Mouse (Mus musculus) neural tube, embryonic 12.5 days (tissue): ENCODE measurements around the gene Cpm. TPM values are rescaled to one million over a fixed set of nuclear protein-coding genes. Genes with fewer than 3 reads are reported as not detected.
"Not testable (repeated sequence)": the region's sequence is repeated elsewhere in the genome, so short reads cannot be mapped to it uniquely, and the experiment has no call there.

Experiments used
- ATAC-seq: fragments of 200-750 bp; cut with Nextera tagmentation; 2 replicates; pipeline ENCODE4 v1.8.0; 2017; ENCODE audit warnings: low read depth, mild to moderate bottlenecking, moderate TSS enrichment, moderate library complexity; ENCODE audit not compliant: low FRiP score
- H3K27ac ChIP-seq: fragments of 300-500 bp; sonication (generic); 2 replicates; pipeline ENCODE4 v1.5.1; 2016
- H3K27me3 ChIP-seq: fragments of 300-500 bp; sonication (generic); replicated peaks from 2 replicates; pipeline ENCODE4 v1.6.1; 2016; ENCODE audit warnings: mild to moderate bottlenecking
- H3K36me3 ChIP-seq: fragments of 300-500 bp; sonication (generic); 2 replicates; pipeline ENCODE4 v1.6.1; 2016; ENCODE audit warnings: mild to moderate bottlenecking
- H3K4me1 ChIP-seq: fragments of 300-500 bp; sonication (generic); 2 replicates; pipeline ENCODE4 v1.6.1; 2016
- H3K4me2 ChIP-seq: fragments of 300-500 bp; sonication (generic); replicated peaks from 2 replicates; pipeline ENCODE4 v1.6.1; 2016; ENCODE audit warnings: mild to moderate bottlenecking
- H3K4me3 ChIP-seq: fragments of 300-500 bp; sonication (generic); 2 replicates; pipeline ENCODE4 v1.5.1; 2016
- H3K9ac ChIP-seq: fragments of 300-500 bp; sonication (generic); 2 replicates; pipeline ENCODE4 v1.6.1; 2016; ENCODE audit warnings: mild to moderate bottlenecking
- H3K9me3 ChIP-seq: fragments of 300-500 bp; sonication (generic); 2 replicates; pipeline ENCODE4 v1.6.1; 2016; ENCODE audit warnings: mild to moderate bottlenecking
- WGBS: fragments of 180-500 bp; shearing (Covaris S2); methylation state at CpG from one replicate; pipeline ENCODE4 v1.1.7; 2016; 5-methylcytosine and 5-hydroxymethylcytosine counted together
- polyA plus RNA-seq: library from polyadenylated mRNA; unstranded; fragments of >200 nt; fragmentation: Nextera tagmentation; extraction: Ambion mirVana; gene quantifications from 2 replicates; pipeline ENCODE4 v1.2.1, GENCODE M21; 2016

Gene Cpm
- polyA plus RNA-seq, 1 experiment from 2014 or later: 10.0 TPM

DNA sequence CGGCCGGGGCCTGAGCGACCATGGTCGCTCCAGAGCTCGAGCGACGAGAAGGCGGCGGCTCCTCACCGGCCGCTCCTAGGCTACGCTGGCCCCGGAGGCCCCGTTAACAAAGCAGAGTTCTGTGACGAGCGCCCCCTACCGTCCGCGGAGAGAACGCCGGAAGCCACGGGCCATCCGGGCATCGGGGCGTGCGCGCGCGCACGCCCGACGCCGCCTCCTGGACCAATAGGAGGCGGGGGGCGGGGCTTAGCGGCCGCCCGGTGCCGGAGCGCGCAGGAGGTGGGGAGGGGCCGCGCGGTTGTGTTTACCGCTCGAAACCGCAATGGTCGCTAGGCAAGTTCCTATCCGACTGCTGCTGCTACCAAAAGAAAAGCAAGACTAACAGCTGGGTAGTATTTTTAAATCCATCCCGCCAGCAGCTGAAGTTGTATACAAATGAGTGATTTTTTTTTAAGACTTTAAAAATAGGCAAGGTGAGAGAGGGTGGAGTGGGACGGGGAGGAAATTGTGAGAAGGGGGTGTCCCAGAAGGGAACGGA, 81.4 kb downstream of the Cpm start, which contains the start of gene Mdm2:
Gene Mdm2 (minus strand): TSS at position 155 of the 538 bp plus-strand sequence.
- peak; percentile 93 for ATAC-seq

DNA sequence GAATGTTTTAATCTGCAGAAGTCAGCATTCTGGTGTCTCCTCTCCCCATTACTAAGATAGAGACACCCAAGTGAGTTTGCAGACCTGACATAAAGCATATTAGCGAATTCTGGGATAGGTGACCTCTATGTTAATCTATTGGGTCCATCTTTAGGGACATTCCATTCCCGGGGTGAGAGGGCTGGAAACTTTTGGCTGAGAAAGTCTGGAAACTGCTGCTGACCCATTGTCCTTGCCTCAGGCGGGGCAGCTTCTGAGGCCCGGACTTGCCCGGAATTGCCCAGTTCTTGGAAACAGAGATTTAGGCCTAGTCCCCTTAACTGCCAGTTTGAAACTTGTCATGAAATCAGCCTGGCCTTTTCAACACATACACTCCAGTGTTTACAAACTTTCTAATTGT, 82.1 kb downstream of the Cpm start:
- H3K36me3 ChIP-seq: peaks cover 19% of the 10 kb centered on the region
- no peak overlapping the region for H3K4me3 ChIP-seq
- H3K4me2 ChIP-seq: peak overlapping the region; percentile 69
- H3K27ac ChIP-seq: no peak overlapping the region
- no peak for ATAC-seq
- 76% methylated on average over 5 of the region's 5 CpGs for WGBS
- H3K4me1 ChIP-seq: peaks cover 18% of the 10 kb centered on the region
- no peaks in the 10 kb centered on the region for H3K9me3 ChIP-seq
- peak overlapping the region; percentile 60 for H3K9ac ChIP-seq
- H3K27me3 ChIP-seq: no peaks in the 10 kb centered on the region

More for the DNA sequence above, 81.4 kb downstream of the Cpm start, which contains the start of gene Mdm2:
- H3K36me3 ChIP-seq: peaks cover 22% of the 10 kb centered on the region
- under 1% methylated on average over 52 of the region's 52 CpGs for WGBS
- H3K4me2 ChIP-seq: peak within 1 kb of the TSS; percentile 69
- peak within 1 kb of the TSS; percentile 75 for H3K4me3 ChIP-seq
- peaks cover 18% of the 10 kb centered on the region for H3K4me1 ChIP-seq
- no peaks in the 10 kb centered on the region for H3K9me3 ChIP-seq
- peak within 1 kb of the TSS; percentile 99 for H3K9ac ChIP-seq
- peak within 1 kb of the TSS; percentile 93 for H3K27ac ChIP-seq
- no peaks in the 10 kb centered on the region for H3K27me3 ChIP-seq

DNA sequence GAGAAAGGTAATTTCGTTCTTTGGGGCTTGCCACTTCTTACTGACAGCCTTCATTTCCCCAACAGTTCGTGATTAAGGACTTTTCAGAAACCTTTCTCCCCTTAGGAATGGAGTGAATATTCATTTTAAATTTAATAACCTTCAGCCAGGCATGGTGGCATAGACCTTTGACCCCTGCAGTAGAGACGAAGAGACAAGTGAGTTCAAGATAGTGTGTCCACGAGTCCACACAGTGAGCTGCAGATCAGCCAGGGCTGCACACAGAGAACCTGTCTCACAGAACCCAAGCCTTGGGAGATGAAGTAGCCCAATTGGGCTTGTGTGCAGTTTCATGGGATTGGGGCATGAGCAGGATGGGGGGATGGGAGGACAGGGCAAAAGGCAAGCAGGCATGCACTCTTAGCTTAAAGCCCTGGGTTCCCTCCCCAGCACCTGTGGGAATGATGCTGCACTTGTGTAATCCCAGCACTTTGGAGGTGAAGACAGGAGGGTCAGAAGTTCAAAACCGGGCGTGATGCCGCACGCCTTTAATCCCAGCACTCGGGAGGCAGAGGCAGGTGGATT, 83.0 kb downstream of the Cpm start:
- no peak overlapping the region for H3K27ac ChIP-seq
- H3K36me3 ChIP-seq: peaks cover 10% of the 10 kb centered on the region; the same call in 1 of the 2 replicates
- no peak for ATAC-seq
- WGBS: 90% methylated on average over 9 of the region's 9 CpGs
- no peak overlapping the region for H3K4me3 ChIP-seq
- H3K9ac ChIP-seq: no peak overlapping the region
- H3K9me3 ChIP-seq: no peaks in the 10 kb centered on the region
- H3K4me2 ChIP-seq: no peak overlapping the region
- H3K4me1 ChIP-seq: peaks cover 15% of the 10 kb centered on the region
- no peaks in the 10 kb centered on the region for H3K27me3 ChIP-seq

DNA sequence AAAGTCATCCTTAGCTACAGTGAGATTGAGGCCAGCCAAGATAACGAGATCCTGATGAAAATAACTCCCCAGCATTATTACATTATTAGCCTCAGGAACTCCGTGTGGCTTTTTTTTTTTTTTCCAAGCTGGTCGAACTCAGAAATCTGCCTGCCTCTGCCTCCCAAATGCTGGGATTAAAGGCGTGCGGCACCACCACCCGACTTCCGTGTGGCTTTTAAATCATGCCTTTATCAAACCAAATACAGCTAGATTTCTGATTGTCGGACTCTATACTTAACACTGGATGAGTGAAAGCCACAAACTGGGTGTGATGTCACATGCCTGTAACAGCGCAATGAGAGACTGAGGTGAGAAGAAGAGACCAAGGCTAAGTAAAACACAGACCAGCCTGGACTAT, 83.6 kb downstream of the Cpm start:
- H3K36me3 ChIP-seq: peaks cover 4% of the 10 kb centered on the region; the same call in 1 of the 2 replicates

DNA sequence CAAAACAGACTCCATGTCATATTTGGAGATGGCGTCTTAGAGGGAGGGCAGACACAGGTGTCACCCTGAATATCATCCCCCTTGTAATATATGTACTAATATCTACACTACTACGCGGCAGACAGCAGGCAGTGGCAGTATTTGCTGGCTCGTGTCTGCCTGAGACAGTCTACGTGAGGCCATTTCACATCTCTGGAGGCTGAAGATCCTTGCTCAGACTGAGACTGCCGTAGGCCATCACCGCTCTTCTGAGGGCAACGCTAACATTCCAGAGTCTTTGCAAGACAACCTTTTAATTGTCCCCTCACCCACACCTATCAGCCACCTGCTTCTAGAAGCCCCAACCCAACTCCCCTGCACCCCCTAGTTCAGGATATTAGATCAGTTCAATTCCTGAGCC, 84.2 kb downstream of the Cpm start:
- Histone ChIP-seq H3K27me3 (no peaks in the 10 kb centered on the region), H3K36me3 (0 out of 2 replicates have a peak, but pooled peaks cover 4% of the 10 kb centered on the region), H3K4me1 (peaks cover 15% of the 10 kb centered on the region), H3K9me3 (no peaks in the 10 kb centered on the region), H3K27ac (no peak overlapping the region), H3K4me3 (no peak overlapping the region), H3K4me2 (no peak overlapping the region), H3K9ac (no peak overlapping the region)
- ATAC-seq: no peak
- WGBS: 93% methylated on average over 8 of the region's 8 CpGs

More for the DNA sequence above, 83.6 kb downstream of the Cpm start:
- Histone ChIP-seq H3K9ac (no peak overlapping the region), H3K4me2 (no peak overlapping the region), H3K9me3 (no peaks in the 10 kb centered on the region), H3K27ac (no peak overlapping the region), H3K27me3 (no peaks in the 10 kb centered on the region), H3K4me3 (no peak overlapping the region), H3K4me1 (peaks cover 15% of the 10 kb centered on the region)
- 94% methylated on average over 9 of the region's 9 CpGs for WGBS
- ATAC-seq: no peak

DNA sequence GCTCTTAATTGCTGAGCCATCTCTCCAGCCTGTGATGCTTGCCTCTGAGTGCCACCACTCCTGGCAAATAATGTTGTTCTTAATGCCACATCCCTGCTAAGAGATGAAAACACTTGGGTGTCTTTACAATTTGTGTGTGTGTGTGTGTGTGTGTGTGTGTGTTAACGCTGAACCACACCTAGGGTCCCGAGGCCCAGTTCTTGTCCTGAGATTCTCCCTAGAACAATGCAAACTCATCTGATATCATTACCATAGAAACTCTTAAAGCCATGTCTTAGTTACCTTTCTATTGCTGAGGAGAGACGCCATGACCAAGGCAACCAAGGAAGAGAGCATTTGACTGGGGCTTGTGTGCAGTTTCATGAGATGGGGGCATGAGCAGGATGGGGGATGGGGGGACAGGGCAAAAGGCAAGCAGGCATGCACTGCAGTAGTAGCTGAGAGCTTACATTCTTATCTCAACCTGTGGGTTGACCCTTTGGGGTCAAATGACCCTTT, 84.8 kb downstream of the Cpm start:
- H3K4me3 ChIP-seq: no peak overlapping the region
- H3K27me3 ChIP-seq: no peaks in the 10 kb centered on the region
- no peak for ATAC-seq
- 86% methylated on average over 3 of the region's 3 CpGs for WGBS
- peaks cover 10% of the 10 kb centered on the region for H3K4me1 ChIP-seq
- no peak overlapping the region for H3K4me2 ChIP-seq
- H3K9me3 ChIP-seq: no peaks in the 10 kb centered on the region
- no peak overlapping the region for H3K27ac ChIP-seq
- H3K36me3 ChIP-seq: no peaks in the 10 kb centered on the region
- H3K9ac ChIP-seq: no peak overlapping the region

DNA sequence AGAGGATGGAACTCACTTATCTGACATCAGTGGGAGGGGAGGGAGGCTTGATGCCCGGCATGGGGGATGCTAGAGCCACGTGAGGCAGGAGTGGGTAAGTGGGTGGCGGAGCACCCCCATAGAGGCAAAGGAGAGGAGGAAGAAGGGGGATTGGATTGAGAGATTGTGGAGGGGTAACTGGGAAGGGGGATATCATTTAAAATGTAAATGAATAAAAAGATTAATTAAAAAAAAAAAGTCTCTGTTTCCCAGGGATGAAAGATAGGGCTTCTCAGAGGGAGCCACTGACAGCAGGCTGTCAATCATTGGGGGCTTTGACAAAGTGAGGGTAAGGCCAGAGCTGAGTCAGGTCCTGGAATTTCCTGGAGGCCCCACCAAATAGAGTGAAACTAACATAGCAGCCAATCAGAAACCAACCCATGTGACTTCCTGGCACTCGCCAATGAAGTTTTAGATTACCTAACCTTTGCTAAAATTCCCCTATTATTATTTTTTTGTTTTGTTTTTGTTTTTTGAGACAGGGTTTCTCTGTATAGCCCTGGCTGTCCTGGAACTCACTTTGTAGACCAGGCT, 85.7 kb downstream of the Cpm start:
- no peaks in the 10 kb centered on the region for H3K27me3 ChIP-seq
- H3K9me3 ChIP-seq: no peaks in the 10 kb centered on the region
- H3K9ac ChIP-seq: no peak overlapping the region
- H3K4me3 ChIP-seq: no peak overlapping the region
- H3K4me1 ChIP-seq: peaks cover 5% of the 10 kb centered on the region; the same call in 1 of the 2 replicates
- WGBS: 88% methylated on average over 4 of the region's 4 CpGs
- no peak overlapping the region for H3K4me2 ChIP-seq
- no peak overlapping the region for H3K27ac ChIP-seq
- H3K36me3 ChIP-seq: no peaks in the 10 kb centered on the region
- no peak for ATAC-seq

DNA sequence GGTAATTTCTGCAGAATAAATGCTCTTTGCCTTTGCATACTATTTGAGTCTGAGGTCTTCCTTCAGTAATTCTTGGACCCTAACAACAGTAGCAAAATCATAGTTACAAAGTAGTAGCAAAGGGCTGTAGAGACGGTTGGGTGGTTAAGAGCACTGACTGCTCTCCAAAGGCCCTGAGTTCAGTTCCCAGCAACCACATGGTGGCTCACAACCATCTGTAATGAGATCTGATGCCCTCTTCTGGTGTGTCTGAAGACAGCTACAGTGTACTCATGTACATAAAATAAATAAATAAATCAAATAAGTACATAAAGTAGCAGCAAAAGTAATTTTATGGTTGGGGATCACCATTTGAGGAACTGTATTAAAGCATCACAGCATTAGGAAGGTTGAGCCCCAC, 86.4 kb downstream of the Cpm start:
- H3K27ac ChIP-seq, H3K4me1 ChIP-seq: not testable (repeated sequence)
- 94% methylated on average over 1 of the region's 1 CpGs for WGBS

DNA sequence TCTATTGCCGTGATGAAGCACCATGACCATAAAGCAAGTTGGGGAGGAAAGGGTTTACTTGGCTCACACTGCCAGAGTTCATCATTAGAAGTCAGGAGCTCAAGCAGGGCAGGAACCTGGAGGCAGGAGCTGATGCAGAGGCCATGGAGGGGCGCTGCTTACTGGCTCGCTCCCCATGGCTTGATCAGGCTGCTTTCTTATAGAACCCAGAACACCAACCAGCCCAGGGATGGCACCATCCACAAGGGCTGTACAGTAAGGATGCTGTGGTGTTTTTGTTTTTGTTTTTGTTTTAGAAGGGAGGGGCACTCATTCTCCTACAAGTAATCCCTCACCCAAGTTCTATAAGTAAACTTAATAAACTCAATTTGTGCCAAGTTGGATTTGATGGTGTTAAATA, 87.4 kb downstream of the Cpm start:
- WGBS: 82% methylated on average over 3 of the region's 3 CpGs
- Histone ChIP-seq H3K27ac (no peak overlapping the region), H3K4me1 (no peaks in the 10 kb centered on the region), H3K4me2 (no peak overlapping the region), H3K4me3 (no peak overlapping the region), H3K9me3 (no peaks in the 10 kb centered on the region), H3K27me3 (no peaks in the 10 kb centered on the region), H3K36me3 (no peaks in the 10 kb centered on the region), H3K9ac (no peak overlapping the region)
- ATAC-seq: no peak

More for the DNA sequence above, 86.4 kb downstream of the Cpm start:
- not testable (repeated sequence) for H3K4me2 ChIP-seq, H3K36me3 ChIP-seq, H3K9me3 ChIP-seq, H3K9ac ChIP-seq, H3K4me3 ChIP-seq, ATAC-seq, H3K27me3 ChIP-seq

DNA sequence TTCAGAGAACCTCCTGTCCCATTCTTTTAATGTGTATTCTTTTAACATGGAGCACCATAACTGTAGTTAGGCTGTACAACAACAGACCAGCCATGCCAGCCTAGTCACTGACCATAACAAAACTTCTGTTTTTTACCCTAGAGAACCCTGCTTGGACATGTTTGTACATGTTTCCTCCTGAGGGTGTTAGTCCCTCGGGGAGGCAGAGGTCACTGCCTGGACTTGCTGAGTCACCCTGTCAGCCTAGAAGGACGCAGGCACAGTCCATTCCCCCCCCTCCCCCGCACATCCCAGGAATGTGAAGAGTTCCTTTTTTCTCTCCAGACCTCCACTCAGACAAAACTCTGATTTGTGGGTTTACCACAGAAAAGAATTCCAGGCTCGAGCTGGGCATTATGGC, 88.3 kb downstream of the Cpm start:
- Histone ChIP-seq H3K4me1 (no peaks in the 10 kb centered on the region), H3K4me3 (no peak overlapping the region), H3K9me3 (no peaks in the 10 kb centered on the region), H3K27ac (no peak overlapping the region), H3K36me3 (no peaks in the 10 kb centered on the region), H3K27me3 (no peaks in the 10 kb centered on the region), H3K4me2 (no peak overlapping the region), H3K9ac (no peak overlapping the region)
- ATAC-seq: no peak
- WGBS: 6% methylated on average over 4 of the region's 4 CpGs

DNA sequence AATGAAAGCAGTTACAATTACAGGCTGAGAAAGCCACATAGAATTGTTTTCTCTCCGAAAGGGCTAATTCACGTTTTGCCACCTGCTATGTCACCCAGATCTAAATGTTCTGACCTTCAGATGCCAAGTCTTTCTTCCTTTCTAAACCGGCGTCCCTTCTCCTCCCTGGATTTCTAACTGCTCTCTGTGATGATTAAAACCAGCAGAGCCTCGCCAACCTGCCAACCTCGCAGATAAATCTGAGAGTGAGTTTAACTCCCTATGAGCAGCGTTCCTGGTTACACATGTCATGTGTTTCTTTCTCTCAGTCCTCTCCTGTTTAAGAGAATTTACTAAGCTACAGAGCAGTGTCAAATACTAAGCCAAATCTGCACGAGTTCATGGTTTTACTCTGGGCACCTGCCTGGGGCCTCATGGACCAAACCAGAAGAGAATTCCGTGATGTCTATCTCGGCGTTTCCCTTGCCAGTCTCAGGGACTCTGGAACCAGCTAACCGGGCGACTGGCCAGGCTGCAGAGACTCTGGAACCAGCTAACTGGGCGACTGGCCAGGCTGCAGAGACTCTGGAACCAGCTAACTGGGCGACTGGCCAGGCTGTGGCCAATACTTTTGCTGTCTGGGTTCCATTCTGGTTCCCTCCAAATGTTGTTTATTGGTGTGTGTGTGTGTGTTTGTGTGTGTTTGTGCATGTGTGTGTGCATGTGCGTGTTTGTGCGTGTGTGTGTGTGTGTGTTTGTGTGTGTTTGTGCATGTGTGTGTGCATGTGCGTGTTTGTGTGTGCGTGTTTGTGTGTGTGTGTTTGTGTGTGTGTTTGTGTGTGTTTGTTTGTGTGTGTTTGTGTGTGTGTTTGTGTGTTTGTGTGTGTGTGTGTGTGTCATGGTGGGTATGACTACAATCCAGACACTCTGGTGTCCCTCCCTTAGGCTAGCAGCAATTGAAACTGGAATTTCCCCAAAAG, 89.1 kb downstream of the Cpm start:
- no peak overlapping the region for H3K4me2 ChIP-seq
- H3K4me3 ChIP-seq: no peak overlapping the region
- no peaks in the 10 kb centered on the region for H3K27me3 ChIP-seq
- no peaks in the 10 kb centered on the region for H3K9me3 ChIP-seq
- no peaks in the 10 kb centered on the region for H3K36me3 ChIP-seq
- no peak for ATAC-seq
- H3K4me1 ChIP-seq: no peaks in the 10 kb centered on the region
- no peak overlapping the region for H3K9ac ChIP-seq
- H3K27ac ChIP-seq: no peak overlapping the region
- 70% methylated on average over 19 of the region's 19 CpGs for WGBS
